Mouse (Mus musculus): ENCODE measurements at regions not wholly inside any gene's neighbourhood (a gene's known extent, or its start where the extent isn't known, plus 50 kb on each side); places are given as distances from the start of the nearest gene placed in this dataset.

DNA sequence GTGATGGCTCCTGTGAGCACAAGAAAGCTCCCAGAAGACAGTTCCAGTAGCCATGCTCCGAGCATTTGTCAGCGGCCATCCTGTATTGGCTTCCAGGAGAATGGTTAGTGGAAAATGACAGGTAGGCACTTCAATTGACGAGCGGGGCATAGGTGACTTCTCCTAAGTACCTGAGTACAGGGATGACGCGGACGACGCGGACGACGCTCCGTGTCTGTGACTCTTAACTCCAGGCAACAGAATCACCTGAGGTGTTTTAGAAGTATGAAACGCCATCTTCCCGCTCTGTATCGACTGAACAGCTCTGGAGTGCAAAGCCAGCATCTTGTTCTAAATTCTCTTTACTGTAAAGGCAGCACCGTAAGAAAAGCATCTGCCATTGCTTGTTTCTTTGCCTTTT, 68.4 kb upstream of the Tmco5 start:
- Histone ChIP-seq H3K4me3 (no peak overlapping the region), H3K36me3 (ENCODE audit: control insufficient read depth, insufficient read depth) (no peaks in the 10 kb centered on the region), H3K27me3 (ENCODE audit: control insufficient read depth, insufficient read depth, insufficient read length) (peaks cover 8% of the 10 kb centered on the region), H3ac (ENCODE audit: control insufficient read depth, insufficient read length) (no peak overlapping the region), H3K4me2 (ENCODE audit: low read depth) (no peak overlapping the region), H3K79me2 (ENCODE audit: control insufficient read depth, insufficient read depth) (no peaks in the 10 kb centered on the region)
- TF ChIP-seq MYOG (IDR thresholded peaks at IDR 0.05; ENCODE audit: control insufficient read depth in 1 of 3, insufficient read depth in 1 of 3, insufficient read length in 2 of 3, low read depth in 2 of 3) (no peak), TCF3 (IDR thresholded peaks at IDR 0.05; ENCODE audit: insufficient read length, low read depth) (no peak), POLR2A (IDR thresholded peaks at IDR 0.05; ENCODE audit: insufficient read length, low read depth) (no peak)

- Histone ChIP-seq H3ac (ENCODE audit: control insufficient read depth, insufficient read length) (no peak overlapping the region), H3K27me3 (ENCODE audit: control insufficient read depth, insufficient read depth, insufficient read length) (peaks cover 8% of the 10 kb centered on the region)
Observed at GRCm38 (mm10) chr2:116812869-116813558, 65.5 kb upstream of the Tmco5 start.

DNA sequence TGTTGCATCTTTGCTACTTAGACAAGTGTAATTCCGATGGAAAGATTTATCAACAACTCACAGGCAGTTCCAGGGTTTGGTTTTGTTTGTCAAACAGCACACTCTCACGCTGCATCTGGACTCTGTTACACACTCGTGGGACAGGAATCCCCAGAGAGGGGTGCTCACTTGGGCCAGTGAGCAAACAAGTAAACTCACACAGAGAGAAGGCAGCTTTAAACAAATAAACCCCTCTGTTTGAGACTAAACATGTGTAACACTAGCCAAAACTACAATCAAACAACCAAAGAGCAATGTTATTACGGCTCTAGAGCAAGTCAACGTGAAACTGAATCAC, 65.0 kb upstream of the Tmco5 start:
- Histone ChIP-seq H3K4me3 (no peak overlapping the region), H3ac (ENCODE audit: control insufficient read depth, insufficient read length) (no peak overlapping the region), H3K79me2 (ENCODE audit: control insufficient read depth, insufficient read depth) (no peaks in the 10 kb centered on the region), H3K36me3 (ENCODE audit: control insufficient read depth, insufficient read depth) (no peaks in the 10 kb centered on the region), H3K4me2 (ENCODE audit: low read depth) (peak overlapping the region; percentile 59), H3K27me3 (ENCODE audit: control insufficient read depth, insufficient read depth, insufficient read length) (peaks cover 9% of the 10 kb centered on the region)
- TF ChIP-seq USF1 (IDR thresholded peaks at IDR 0.05; ENCODE audit: low read depth) (no peak), SRF (IDR thresholded peaks at IDR 0.05; ENCODE audit: control insufficient read depth, insufficient read length, low read depth) (no peak), POLR2A (IDR thresholded peaks at IDR 0.05; ENCODE audit: insufficient read length, low read depth) (no peak), MYOG (IDR thresholded peaks at IDR 0.05; ENCODE audit: control insufficient read depth in 1 of 3, insufficient read depth in 1 of 3, insufficient read length in 2 of 3, low read depth in 2 of 3) (no peak), POLR2AphosphoS2 (IDR thresholded peaks at IDR 0.05; ENCODE audit: insufficient read length, low read depth) (no peak)

More at GRCm38 (mm10) chr2:116812869-116813558, 65.5 kb upstream of the Tmco5 start:
- no peak overlapping the region for H3K4me3 ChIP-seq
- H3K4me2 ChIP-seq (ENCODE audit: low read depth): peak overlapping the region; percentile 59
- no peaks in the 10 kb centered on the region for H3K79me2 ChIP-seq (ENCODE audit: control insufficient read depth, insufficient read depth)
- TF ChIP-seq E2F4 (IDR thresholded peaks at IDR 0.05; ENCODE audit: insufficient read depth) (no peak), TCF3 (IDR thresholded peaks at IDR 0.05; ENCODE audit: insufficient read length, low read depth) (no peak), POLR2A (IDR thresholded peaks at IDR 0.05; ENCODE audit: insufficient read length, low read depth) (no peak), SRF (IDR thresholded peaks at IDR 0.05; ENCODE audit: control insufficient read depth, insufficient read length, low read depth) (no peak), TCF12 (IDR thresholded peaks at IDR 0.05; ENCODE audit: insufficient read depth, poor library complexity, severe bottlenecking) (no peak), MYOG (IDR thresholded peaks at IDR 0.05; ENCODE audit: control insufficient read depth in 1 of 3, insufficient read depth in 1 of 3, insufficient read length in 2 of 3, low read depth in 2 of 3) (peak in 1 of 3 experiments; percentile 36), POLR2AphosphoS2 (IDR thresholded peaks at IDR 0.05; ENCODE audit: insufficient read length, low read depth) (no peak), MYOD1 (IDR thresholded peaks at IDR 0.05; ENCODE audit: control insufficient read depth in 1 of 3, insufficient read length in 2 of 3, low read depth in 2 of 3) (peak in 2 of 3 experiments; percentile 1 to 44)
- H3K36me3 ChIP-seq (ENCODE audit: control insufficient read depth, insufficient read depth): no peaks in the 10 kb centered on the region

GRCm38 (mm10) chr2:116817134-116817533, 61.4 kb upstream of the Tmco5 start:
- H3ac ChIP-seq (ENCODE audit: control insufficient read depth, insufficient read length): no peak overlapping the region
- H3K27me3 ChIP-seq (ENCODE audit: control insufficient read depth, insufficient read depth, insufficient read length): peaks cover 28% of the 10 kb centered on the region
- no peak overlapping the region for H3K4me3 ChIP-seq
- no peak overlapping the region for H3K4me2 ChIP-seq (ENCODE audit: low read depth)
- no peaks in the 10 kb centered on the region for H3K79me2 ChIP-seq (ENCODE audit: control insufficient read depth, insufficient read depth)
- TF ChIP-seq CEBPB (IDR thresholded peaks at IDR 0.05; ENCODE audit: insufficient read depth, poor library complexity, severe bottlenecking) (no peak), SRF (IDR thresholded peaks at IDR 0.05; ENCODE audit: control insufficient read depth, insufficient read length, low read depth) (no peak), E2F4 (IDR thresholded peaks at IDR 0.05; ENCODE audit: insufficient read depth) (no peak), MYOG (IDR thresholded peaks at IDR 0.05; ENCODE audit: control insufficient read depth in 1 of 3, insufficient read depth in 1 of 3, insufficient read length in 2 of 3, low read depth in 2 of 3) (no peak), POLR2AphosphoS2 (IDR thresholded peaks at IDR 0.05; ENCODE audit: insufficient read length, low read depth) (no peak), MYOD1 (IDR thresholded peaks at IDR 0.05; ENCODE audit: control insufficient read depth in 1 of 3, insufficient read length in 2 of 3, low read depth in 2 of 3) (no peak), TCF3 (IDR thresholded peaks at IDR 0.05; ENCODE audit: insufficient read length, low read depth) (no peak), POLR2A (IDR thresholded peaks at IDR 0.05; ENCODE audit: insufficient read length, low read depth) (no peak), MAX (IDR thresholded peaks at IDR 0.05; ENCODE audit: low read depth) (no peak), USF1 (IDR thresholded peaks at IDR 0.05; ENCODE audit: low read depth) (no peak), TCF12 (IDR thresholded peaks at IDR 0.05; ENCODE audit: insufficient read depth, poor library complexity, severe bottlenecking) (no peak), REST (IDR thresholded peaks at IDR 0.05; ENCODE audit: insufficient read depth, insufficient read length) (no peak)
- H3K36me3 ChIP-seq (ENCODE audit: control insufficient read depth, insufficient read depth): no peaks in the 10 kb centered on the region

DNA sequence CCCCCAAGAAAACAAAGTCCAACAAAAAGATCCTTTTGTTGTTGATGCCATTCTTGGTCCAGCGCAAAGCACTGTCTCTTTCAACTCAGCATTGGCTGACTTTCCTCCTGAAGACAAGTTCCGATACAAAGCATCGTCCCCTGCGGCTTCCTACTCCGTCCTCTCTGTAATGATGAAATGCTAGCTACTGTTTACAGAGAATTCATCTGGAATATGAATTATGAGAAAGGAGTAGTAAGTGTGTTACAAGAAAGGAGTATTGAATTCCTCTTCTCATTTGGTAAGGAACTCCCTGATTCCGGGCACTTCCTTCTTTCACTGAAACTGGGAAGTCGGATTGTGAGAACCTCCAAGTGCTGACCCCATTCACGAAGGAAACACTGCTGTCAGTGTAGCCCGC, 60.9 kb upstream of the Tmco5 start:
- peaks cover 32% of the 10 kb centered on the region for H3K27me3 ChIP-seq (ENCODE audit: control insufficient read depth, insufficient read depth, insufficient read length)
- H3K4me2 ChIP-seq (ENCODE audit: low read depth): no peak overlapping the region
- TF ChIP-seq MYOG (IDR thresholded peaks at IDR 0.05; ENCODE audit: control insufficient read depth in 1 of 3, insufficient read depth in 1 of 3, insufficient read length in 2 of 3, low read depth in 2 of 3): no peak
- TF ChIP-seq REST (IDR thresholded peaks at IDR 0.05; ENCODE audit: insufficient read depth, insufficient read length): no peak
- TF ChIP-seq TCF3 (IDR thresholded peaks at IDR 0.05; ENCODE audit: insufficient read length, low read depth): no peak
- TF ChIP-seq POLR2AphosphoS2 (IDR thresholded peaks at IDR 0.05; ENCODE audit: insufficient read length, low read depth): no peak
- no peak for TF ChIP-seq MYOD1 (IDR thresholded peaks at IDR 0.05; ENCODE audit: control insufficient read depth in 1 of 3, insufficient read length in 2 of 3, low read depth in 2 of 3)
- TF ChIP-seq MAX (IDR thresholded peaks at IDR 0.05; ENCODE audit: low read depth): no peak
- TF ChIP-seq SRF (IDR thresholded peaks at IDR 0.05; ENCODE audit: control insufficient read depth, insufficient read length, low read depth): no peak
- no peak for TF ChIP-seq USF1 (IDR thresholded peaks at IDR 0.05; ENCODE audit: low read depth)
- no peak for TF ChIP-seq TCF12 (IDR thresholded peaks at IDR 0.05; ENCODE audit: insufficient read depth, poor library complexity, severe bottlenecking)
- H3K4me3 ChIP-seq: no peak overlapping the region
- H3K36me3 ChIP-seq (ENCODE audit: control insufficient read depth, insufficient read depth): no peaks in the 10 kb centered on the region
- no peaks in the 10 kb centered on the region for H3K79me2 ChIP-seq (ENCODE audit: control insufficient read depth, insufficient read depth)
- no peak overlapping the region for H3ac ChIP-seq (ENCODE audit: control insufficient read depth, insufficient read length)

All from myocyte (in vitro differentiated cells).